Mouse (Mus musculus): ENCODE data around the gene Dll3.

Dll3 gene

GRCm38 (mm10) chr7:28306216-28306615 lies 4.2 kb upstream of the Dll3 start:
- DNase-seq = no peak

- DNase-seq = no peak
Measured at GRCm38 (mm10) chr7:28305641-28306040, 3.6 kb upstream of the Dll3 start.

- peak; percentile 87 for DNase-seq
Measured at GRCm38 (mm10) chr7:28298837-28299625, 3.0 kb downstream of the Dll3 start.

- DNase-seq = peak; percentile 92
Measured at GRCm38 (mm10) chr7:28294481-28294880, 7.6 kb downstream of the Dll3 start.

GRCm38 (mm10) chr7:28290638-28291590 lies 11.1 kb downstream of the Dll3 start, which contains the start of gene Selenov:
Selenov (minus strand) TSS chr7:28291186.
- DNase-seq = peak; percentile 67

GRCm38 (mm10) chr7:28290165-28290564 lies 11.9 kb downstream of the Dll3 start:
- peak; percentile 61 for DNase-seq

- DNase-seq = no peak
Measured at GRCm38 (mm10) chr7:28280630-28281029, 21.4 kb downstream of the Dll3 start.

GRCm38 (mm10) chr7:28278279-28278652 lies 23.8 kb downstream of the Dll3 start:
- no peak for DNase-seq

GRCm38 (mm10) chr7:28277615-28278278 lies 24.3 kb downstream of the Dll3 start, which contains the start of gene Eid2b:
Eid2b (plus strand) TSS chr7:28277739.
- DNase-seq = peak; percentile 93

GRCm38 (mm10) chr7:28277237-28277614 lies 24.8 kb downstream of the Dll3 start:
- DNase-seq = no peak

- no peak for DNase-seq
Measured at GRCm38 (mm10) chr7:28271761-28272160, 30.3 kb downstream of the Dll3 start.

- no peak for DNase-seq
Measured at GRCm38 (mm10) chr7:28269355-28269754, 32.7 kb downstream of the Dll3 start.

- no peak for DNase-seq
Measured at GRCm38 (mm10) chr7:28268576-28268975, 33.5 kb downstream of the Dll3 start.

GRCm38 (mm10) chr7:28268042-28268531 lies 34.0 kb downstream of the Dll3 start:
- DNase-seq = peak; percentile 76

GRCm38 (mm10) chr7:28267129-28268041 lies 34.7 kb downstream of the Dll3 start, which contains the start of gene Eid2:
Eid2 (plus strand) TSS chr7:28267881.
- DNase-seq = peak; percentile 96

GRCm38 (mm10) chr7:28265391-28265790 lies 36.6 kb downstream of the Dll3 start:
- DNase-seq = no peak

GRCm38 (mm10) chr7:28263786-28264185 lies 38.3 kb downstream of the Dll3 start:
- peak; percentile 87 for DNase-seq

GRCm38 (mm10) chr7:28262861-28263260 lies 39.2 kb downstream of the Dll3 start:
- no peak for DNase-seq

GRCm38 (mm10) chr7:28255476-28255875 lies 46.6 kb downstream of the Dll3 start:
- no peak for DNase-seq

GRCm38 (mm10) chr7:28254591-28254990 lies 47.4 kb downstream of the Dll3 start:
- no peak for DNase-seq

- DNase-seq = no peak
Measured at GRCm38 (mm10) chr7:28251976-28252375, 50.1 kb downstream of the Dll3 start.

GRCm38 (mm10) chr7:28248957-28249356 lies 53.1 kb downstream of the Dll3 start:
- no peak for DNase-seq
